Mouse (Mus musculus) lung, embryonic 14.5 days (tissue): ENCODE results near the gene Srprb. TPM values are rescaled to one million over a fixed set of nuclear protein-coding genes. Genes with fewer than 3 reads are reported as not detected.
"Not testable (repeated sequence)": the region's sequence is repeated elsewhere in the genome, so short reads cannot be mapped to it uniquely, and the experiment has no call there.

Experiments used
- ATAC-seq: fragments of 200-750 bp; cut with Nextera tagmentation; 2 replicates; pipeline ENCODE4 v1.8.0; 2017; ENCODE audit warnings: mild to moderate bottlenecking, moderate TSS enrichment, moderate library complexity; ENCODE audit not compliant: insufficient read depth
- DNase-seq: peaks from one replicate; pipeline ENCODE4 v3.0.0-alpha.2; 2015
- H3K27ac ChIP-seq: fragments of 300-500 bp; sonication (generic); 2 replicates; pipeline ENCODE4 v1.5.1; 2014; ENCODE audit warnings: low read depth, mild to moderate bottlenecking, moderate library complexity
- H3K27me3 ChIP-seq: fragments of 300-500 bp; sonication (generic); 2 replicates; pipeline ENCODE4 v1.6.1; 2014; ENCODE audit warnings: low read length, control low read depth; ENCODE audit not compliant: insufficient read depth
- H3K36me3 ChIP-seq: fragments of 300-500 bp; sonication (generic); 2 replicates; pipeline ENCODE4 v1.6.1; 2014; ENCODE audit warnings: control low read depth; ENCODE audit not compliant: insufficient read depth
- H3K4me1 ChIP-seq: fragments of 300-500 bp; sonication (generic); 2 replicates; pipeline ENCODE4 v1.6.1; 2014; ENCODE audit warnings: antibody characterized with exemption, control low read depth; ENCODE audit not compliant: insufficient read depth
- H3K4me2 ChIP-seq: fragments of 300-500 bp; sonication (generic); 2 replicates; pipeline ENCODE4 v1.6.1; 2014; ENCODE audit warnings: mild to moderate bottlenecking
- H3K4me3 ChIP-seq: fragments of 300-500 bp; sonication (generic); 2 replicates; pipeline ENCODE4 v1.5.1; 2014; ENCODE audit warnings: low read depth, low read length
- H3K9ac ChIP-seq: fragments of 300-500 bp; sonication (generic); 2 replicates; pipeline ENCODE4 v1.6.1; 2014
- H3K9me3 ChIP-seq: fragments of 300-500 bp; sonication (generic); 2 replicates; pipeline ENCODE4 v1.6.1; 2016; ENCODE audit warnings: low read depth, low read length, control low read depth
- CTCF ChIP-seq: IDR thresholded peaks from 2 replicates; pipeline ENCODE4 v1.5.1; 2016; ENCODE audit warnings: antibody characterized with exemption, low read depth
- WGBS: fragments of 180-500 bp; shearing (Covaris S2); extraction: QIAGEN DNeasy Blood & Tissue Kit; methylation state at CpG from one replicate; pipeline ENCODE4 v1.1.7; 2014; 5-methylcytosine and 5-hydroxymethylcytosine counted together
- polyA plus RNA-seq: library from polyadenylated mRNA; unstranded; fragments of >200 nt; fragmentation: Nextera tagmentation; extraction: Ambion mirVana; gene quantifications from 2 replicates; pipeline ENCODE4 v1.2.1, GENCODE M21; 2014

Srprb gene
- polyA plus RNA-seq, 1 experiment from 2014 or later = 68.2 TPM

DNA sequence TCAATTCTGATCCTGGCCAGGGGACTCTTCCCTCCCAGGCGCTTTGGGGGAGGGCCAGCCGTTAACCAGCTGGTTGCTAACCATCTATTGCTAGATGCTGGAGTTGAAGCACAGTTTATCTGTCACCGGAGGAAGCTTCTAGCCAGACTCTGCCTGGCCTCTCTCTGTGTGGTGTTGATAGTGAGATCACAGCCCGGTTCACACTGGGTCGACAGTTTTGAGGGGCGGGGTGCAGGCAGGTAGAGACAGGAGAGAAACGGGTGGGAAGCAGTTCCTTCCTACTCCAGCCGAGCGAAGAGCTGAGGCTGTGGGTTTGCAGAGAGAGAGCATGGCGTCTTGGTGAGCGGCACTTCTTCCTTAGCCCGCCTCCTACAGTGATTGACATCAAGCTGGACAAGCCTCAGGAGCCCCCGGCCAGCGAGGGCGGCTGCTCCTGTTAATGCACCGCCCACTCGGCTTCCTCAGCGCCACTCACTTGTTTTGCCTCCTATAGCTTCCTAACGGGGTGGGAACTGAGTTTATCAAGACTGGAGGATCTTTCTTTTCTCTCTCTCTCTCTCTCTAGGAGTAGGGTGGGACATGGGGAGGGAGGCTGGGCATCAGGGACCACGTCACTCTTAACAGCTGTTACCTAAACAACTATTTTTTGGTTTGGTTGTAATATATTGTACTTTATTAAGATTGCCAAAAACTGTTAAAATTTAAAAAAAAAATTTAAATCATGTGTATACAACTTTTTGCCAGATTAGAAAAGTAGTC is 21.0 kb downstream of the Srprb start:
- TF ChIP-seq CTCF = no peak
- no peaks in the 10 kb centered on the region for H3K36me3 ChIP-seq
- ATAC-seq (peak; percentile 96), DNase-seq (peak; percentile 95)
- 1% methylated on average over 20 of the region's 20 CpGs for WGBS
- H3K9me3 ChIP-seq = no peaks in the 10 kb centered on the region
- H3K9ac ChIP-seq = peak overlapping the region; percentile 54
- peak overlapping the region; percentile 41 for H3K4me3 ChIP-seq
- H3K27me3 ChIP-seq = no peaks in the 10 kb centered on the region
- peak overlapping the region; percentile 74 for H3K27ac ChIP-seq
- H3K4me1 ChIP-seq = peaks cover 6% of the 10 kb centered on the region; the same call in 1 of the 2 replicates
- peak overlapping the region; percentile 80 for H3K4me2 ChIP-seq

DNA sequence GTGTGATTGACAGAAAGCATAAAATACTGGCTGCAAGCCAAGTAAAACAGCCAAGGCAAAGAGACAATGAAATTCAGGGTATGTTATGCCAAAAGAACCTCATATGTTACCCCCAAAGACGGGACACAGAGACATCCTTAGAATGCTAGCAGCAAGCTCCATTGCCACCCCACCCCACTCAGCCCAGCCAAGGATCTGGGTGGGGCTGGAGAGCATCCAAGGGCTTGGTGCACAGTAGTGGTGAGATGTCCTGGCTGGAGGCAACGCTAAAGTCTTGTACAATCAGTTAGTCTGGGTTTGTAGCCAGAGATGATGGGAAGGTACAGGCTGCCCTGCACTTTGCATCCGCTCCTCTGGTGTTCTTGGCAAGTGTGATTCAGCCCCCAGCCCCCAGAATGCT is 21.6 kb downstream of the Srprb start:
- DNase-seq (peak; percentile 66), ATAC-seq (peak; percentile 55)
- no peak for TF ChIP-seq CTCF
- Histone ChIP-seq H3K27me3 (no peaks in the 10 kb centered on the region), H3K9ac (peak overlapping the region; percentile 54), H3K4me2 (peak overlapping the region; percentile 80), H3K9me3 (no peaks in the 10 kb centered on the region), H3K4me3 (peak overlapping the region; percentile 41), H3K4me1 (peaks cover 6% of the 10 kb centered on the region; the same call in 1 of the 2 replicates), H3K36me3 (no peaks in the 10 kb centered on the region), H3K27ac (no peak overlapping the region)
- WGBS = 42% methylated on average over 3 of the region's 3 CpGs

DNA sequence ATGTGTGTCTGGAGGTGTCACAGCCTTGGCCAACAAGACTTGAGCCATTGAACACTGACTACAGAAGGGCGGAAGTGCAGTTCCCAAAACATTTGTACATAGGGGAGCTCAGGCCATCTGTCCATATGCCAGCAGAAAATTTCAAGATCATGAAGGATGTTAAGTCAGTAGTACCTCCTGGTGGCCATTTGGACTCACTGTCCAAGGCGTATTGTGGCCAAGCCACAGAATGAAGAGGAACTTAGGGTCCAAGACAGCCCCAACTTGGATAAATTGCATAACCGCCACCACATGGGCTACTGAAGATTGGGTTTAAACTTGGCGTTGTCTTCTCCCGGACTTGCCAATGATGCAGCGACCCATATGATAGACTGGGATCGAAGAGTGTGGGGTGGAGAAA is 26.2 kb downstream of the Srprb start:
- no peak overlapping the region for H3K9ac ChIP-seq

GRCm38 (mm10) chr9:103174771-103175519 is 27.0 kb downstream of the Srprb start:
- H3K9ac ChIP-seq = no peak overlapping the region
- H3K27me3 ChIP-seq = no peaks in the 10 kb centered on the region
- TF ChIP-seq CTCF = peak; percentile 69
- H3K4me3 ChIP-seq = no peak overlapping the region
- no peak overlapping the region for H3K4me2 ChIP-seq
- no peaks in the 10 kb centered on the region for H3K9me3 ChIP-seq
- H3K27ac ChIP-seq = no peak overlapping the region
- no peaks in the 10 kb centered on the region; the same call in 1 of the 2 replicates for H3K4me1 ChIP-seq
- no peak for ATAC-seq
- DNase-seq = peak; percentile 43
- no peaks in the 10 kb centered on the region for H3K36me3 ChIP-seq
- 53% methylated on average over 6 of the region's 6 CpGs for WGBS

More for the DNA sequence above, 26.2 kb downstream of the Srprb start:
- H3K27me3 ChIP-seq = no peaks in the 10 kb centered on the region
- ATAC-seq (no peak), DNase-seq (no peak)
- no peak overlapping the region for H3K4me2 ChIP-seq
- H3K9me3 ChIP-seq = no peaks in the 10 kb centered on the region
- WGBS = 94% methylated on average over 7 of the region's 7 CpGs
- no peak overlapping the region for H3K27ac ChIP-seq
- peaks cover 6% of the 10 kb centered on the region; the same call in 1 of the 2 replicates for H3K4me1 ChIP-seq
- TF ChIP-seq CTCF = no peak
- no peaks in the 10 kb centered on the region for H3K36me3 ChIP-seq
- H3K4me3 ChIP-seq = no peak overlapping the region

- H3K4me3 ChIP-seq = no peak overlapping the region
- DNase-seq = no peak
- H3K9me3 ChIP-seq = no peaks in the 10 kb centered on the region
- no peak overlapping the region for H3K9ac ChIP-seq
- H3K4me2 ChIP-seq = no peak overlapping the region
- no peak overlapping the region for H3K27ac ChIP-seq
- TF ChIP-seq CTCF = no peak
- H3K27me3 ChIP-seq = no peaks in the 10 kb centered on the region; the same call in 1 of the 2 replicates
- ATAC-seq = no peak
- WGBS = 44% methylated on average over 7 of the region's 7 CpGs
- H3K4me1 ChIP-seq = no peaks in the 10 kb centered on the region
- H3K36me3 ChIP-seq = no peaks in the 10 kb centered on the region
Measured at GRCm38 (mm10) chr9:103168771-103169170, 33.2 kb downstream of the Srprb start.

DNA sequence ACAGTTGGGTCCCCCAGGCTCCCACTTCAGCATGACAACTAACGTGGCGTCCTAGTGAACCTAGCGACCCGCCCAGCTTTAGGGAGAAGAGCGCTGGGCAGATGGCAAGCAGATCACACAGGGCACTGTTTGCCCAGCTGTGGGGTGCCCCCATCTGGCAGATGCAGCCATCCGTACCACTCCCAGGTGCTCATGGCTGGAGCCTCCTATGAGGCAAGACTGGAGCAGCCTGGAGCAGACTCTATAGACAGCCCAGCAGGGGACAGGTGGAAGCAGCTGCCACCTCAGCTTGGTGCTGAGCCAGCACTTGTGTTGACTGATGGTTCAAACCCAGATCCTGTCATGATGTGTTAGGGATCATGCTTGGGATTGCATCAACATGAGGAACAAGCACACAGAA is 33.9 kb downstream of the Srprb start:
- H3K4me3 ChIP-seq = no peak overlapping the region
- H3K36me3 ChIP-seq = no peaks in the 10 kb centered on the region
- TF ChIP-seq CTCF = 0 out of 2 replicates have a peak, but pooled peaks have one; percentile 7
- WGBS = 73% methylated on average over 6 of the region's 6 CpGs
- ATAC-seq (0 out of 2 replicates have a peak, but pooled peaks have one; percentile 35), DNase-seq (no peak)
- no peak overlapping the region for H3K4me2 ChIP-seq
- H3K9ac ChIP-seq = no peak overlapping the region
- no peaks in the 10 kb centered on the region for H3K4me1 ChIP-seq
- no peaks in the 10 kb centered on the region; the same call in 1 of the 2 replicates for H3K27me3 ChIP-seq
- no peak overlapping the region for H3K27ac ChIP-seq
- H3K9me3 ChIP-seq = no peaks in the 10 kb centered on the region

GRCm38 (mm10) chr9:103163806-103164205 is 38.1 kb downstream of the Srprb start:
- no peaks in the 10 kb centered on the region for H3K9me3 ChIP-seq
- no peak overlapping the region for H3K27ac ChIP-seq
- no peaks in the 10 kb centered on the region for H3K4me1 ChIP-seq
- TF ChIP-seq CTCF = no peak
- no peak overlapping the region for H3K4me3 ChIP-seq
- DNase-seq (no peak), ATAC-seq (no peak)
- 66% methylated on average over 15 of the region's 15 CpGs for WGBS
- H3K27me3 ChIP-seq = no peaks in the 10 kb centered on the region; the same call in 1 of the 2 replicates
- no peak overlapping the region for H3K4me2 ChIP-seq
- H3K36me3 ChIP-seq = no peaks in the 10 kb centered on the region
- H3K9ac ChIP-seq = no peak overlapping the region

- H3K36me3 ChIP-seq, ATAC-seq: not testable (repeated sequence)
- 76% methylated on average over 7 of the region's 7 CpGs for WGBS
Measured at GRCm38 (mm10) chr9:103155158-103155557, 46.8 kb downstream of the Srprb start.

More at GRCm38 (mm10) chr9:103155158-103155557, 46.8 kb downstream of the Srprb start:
- not testable (repeated sequence) for H3K27me3 ChIP-seq, H3K4me3 ChIP-seq, H3K4me2 ChIP-seq, H3K27ac ChIP-seq, H3K9me3 ChIP-seq, DNase-seq, H3K9ac ChIP-seq, H3K4me1 ChIP-seq
